Mouse (Mus musculus) bone marrow, adult 2 months (tissue): ENCODE measurements at regions not wholly inside any gene's neighbourhood (a gene's known extent, or its start where the extent isn't known, plus 50 kb on each side); places are given as distances from the start of the nearest gene placed in this dataset.

Experiments
- CTCF ChIP-seq: fragments of 200-500 bp; IDR thresholded peaks from 2 replicates; pipeline ENCODE4 v1.5.1; 2011; ENCODE audit warnings: low read length, control low read depth; ENCODE audit not compliant: control insufficient read depth, insufficient read depth
- POLR2A ChIP-seq: fragments of 200-500 bp; IDR thresholded peaks from 2 replicates; pipeline ENCODE4 v1.6.1; 2011; ENCODE audit warnings: low read depth, mild to moderate bottlenecking, control low read depth, low read length, borderline replicate concordance; ENCODE audit not compliant: control insufficient read depth

DNA sequence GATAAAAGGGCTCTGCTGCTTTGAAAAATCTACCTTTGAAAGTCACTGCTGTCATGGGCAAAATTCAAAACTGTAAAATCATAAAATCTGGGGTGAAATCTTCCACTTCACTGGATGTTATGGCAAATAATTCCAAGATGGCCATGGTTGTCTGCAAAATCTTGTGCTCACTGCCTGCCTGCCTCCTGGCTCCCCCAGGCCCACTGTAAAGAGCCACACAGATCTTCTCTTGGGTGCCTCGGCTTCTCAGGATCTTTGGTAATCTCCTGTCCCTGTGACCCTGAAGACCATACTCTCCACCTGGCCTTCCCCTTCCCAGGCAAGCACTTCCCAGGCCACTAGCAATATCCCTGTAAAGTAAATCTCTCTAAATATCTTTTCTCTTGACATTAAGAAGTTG lies 505.1 kb upstream of the Kdm8 start:
- no peak for TF ChIP-seq CTCF
- no peak for TF ChIP-seq POLR2A
